In the genomic region with DNA sequence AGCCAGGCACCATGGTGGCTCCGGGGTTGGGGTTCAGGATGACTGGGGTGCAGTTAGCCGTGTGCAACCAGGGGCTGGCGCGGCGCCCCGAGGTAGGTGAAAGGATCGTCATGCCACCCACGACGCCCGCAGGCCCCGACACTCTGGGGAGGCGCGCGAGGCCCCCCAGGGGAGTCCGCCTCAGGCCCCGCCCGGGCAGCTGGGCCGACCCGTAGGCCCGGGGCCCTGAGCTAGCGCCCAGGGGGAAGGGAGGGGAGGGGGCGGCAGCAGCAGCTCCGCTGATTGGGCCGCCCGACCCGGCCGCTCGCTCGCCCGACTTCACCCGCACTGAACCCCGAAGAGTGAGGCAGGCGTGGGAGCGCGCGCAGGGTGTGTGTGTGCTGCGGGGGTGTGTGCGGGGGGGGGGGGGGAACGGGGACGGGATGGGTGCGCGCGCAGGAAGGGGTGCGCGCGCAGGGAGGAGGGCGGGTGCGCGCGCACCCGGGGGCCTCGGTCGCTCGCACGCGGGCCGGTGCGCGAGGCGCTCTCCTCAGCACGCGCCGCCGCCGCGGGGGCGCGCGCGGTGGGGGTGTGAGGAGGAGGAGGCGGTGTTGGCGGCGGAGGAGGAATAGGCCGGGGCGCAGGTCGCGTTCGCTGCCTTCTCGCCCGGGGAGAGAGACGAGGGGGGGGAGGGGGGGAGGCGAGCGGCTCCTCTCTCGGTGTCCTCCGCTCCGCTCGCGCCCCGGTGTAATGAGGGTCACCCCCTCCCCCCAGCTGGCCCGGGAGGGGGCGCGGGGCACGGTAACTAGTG, we compare ENCODE assay signal across 8 mouse cellular contexts. TPM values are rescaled to one million over a fixed set of nuclear protein-coding genes. Genes with fewer than 3 reads are reported as not detected.
DNase-seq lines count a peak whose midpoint lies in the region; ATAC-seq and TF ChIP-seq lines count a peak whose summit lies in the region.

No protein-coding gene starts in this region.

- CTCF ChIA-PET in Patski (lab: Charles Lee), result no interaction called here

- DNase-seq in Patski (ENCODE audit: low read depth, low spot score), result no peak
- peak; percentile 91 to 94 for DNase-seq in cerebellum, postnatal 10 days
- DNase-seq in frontal cortex, postnatal 10 days (ENCODE audit: low spot score in 2 of 2), result peak; percentile 78 to 79
- peak; percentile 81 to 84 for DNase-seq in layer of hippocampus, postnatal 14 days (ENCODE audit: low spot score in 2 of 2)
- peak; percentile 92 for DNase-seq in lung, postnatal 10 days
- DNase-seq in retina, embryonic 14.5 days (ENCODE audit: low spot score), result peak; percentile 88
- DNase-seq in thymus, postnatal 36 days, result peak; percentile 87 to 92

- H3K9ac ChIP-seq in hindbrain, embryonic 12.5 days, result peak overlapping the region; percentile 96

- in situ Hi-C loops in Patski (cut with MboI; ENCODE audit: low pct_unique_long_range_greater_than_20kb), result no loop called here

- WGBS in hindbrain, embryonic 12.5 days, result 0% methylated on average over 26 of the region's 93 CpGs

- POLR2A ChIA-PET in Patski (lab: Charles Lee), result interaction anchor here (1.8 to 2.3 kb wide), 2 partner anchors 14 to 21 kb away, joined by 5 to 6 read pairs; no protein-coding TSS in a partner anchor

- H3K4me3 ChIP-seq in hindbrain, embryonic 12.5 days, result peak overlapping the region; percentile 85

- H3K9me3 ChIP-seq in hindbrain, embryonic 12.5 days (replicated peaks), result no peaks in the 10 kb centered on the region

- H3K4me2 ChIP-seq in hindbrain, embryonic 12.5 days (replicated peaks), result peak overlapping the region; percentile 80

- H3K27ac ChIP-seq in hindbrain, embryonic 12.5 days, result peak overlapping the region; percentile 99

- H3K4me1 ChIP-seq in hindbrain, embryonic 12.5 days, result peaks cover 45% of the 10 kb centered on the region

- H3K36me3 ChIP-seq in hindbrain, embryonic 12.5 days, result peaks cover 18% of the 10 kb centered on the region; the same call in 1 of the 2 replicates

- H3K27me3 ChIP-seq in Patski, result no peaks in the 10 kb centered on the region
- no peaks in the 10 kb centered on the region for H3K27me3 ChIP-seq in hindbrain, embryonic 12.5 days

- ATAC-seq in Patski, result peak; percentile 13
- ATAC-seq in hindbrain, embryonic 12.5 days (ENCODE audit: low FRiP score), result peak; percentile 78

- TF ChIP-seq CTCF in Patski (IDR thresholded peaks at IDR 0.05), result no peak

RNA-seq across cellular contexts. Expression of gene Nsd1, which starts 1.8 kb away (rescaled TPM):
- polyA plus RNA-seq in Patski (2021), result 15.1 TPM
- polyA plus RNA-seq in hindbrain, embryonic 12.5 days (2016; fragmentation: Nextera tagmentation; extraction: Ambion mirVana), result 78.7 and 81.6 TPM in 2 replicates
- 100 to 1,000 TPM; 143 to 145 TPM for total RNA-seq in layer of hippocampus, postnatal 14 days (2021)

RNA-seq across cellular contexts. Expression of gene Fgfr4, which starts 59.0 kb away (rescaled TPM):
- polyA plus RNA-seq in Patski (2021), result 2.6 TPM
- 2.7 and 2.9 TPM in 2 replicates for polyA plus RNA-seq in hindbrain, embryonic 12.5 days (2016; fragmentation: Nextera tagmentation; extraction: Ambion mirVana)
- under 1 TPM; 0.18 to 0.45 TPM for total RNA-seq in layer of hippocampus, postnatal 14 days (2021)
